Mouse (Mus musculus) hindbrain, embryonic 13.5 days (tissue): Measurements from ENCODE around the gene Hoxc12. TPM values are rescaled to one million over a fixed set of nuclear protein-coding genes. Genes with fewer than 3 reads are reported as not detected.

Experiments used
- ATAC-seq: fragments of 200-750 bp; cut with Nextera tagmentation; 2 replicates; pipeline ENCODE4 v1.8.0; 2017; ENCODE audit warnings: moderate TSS enrichment; ENCODE audit not compliant: low FRiP score
- H3K27ac ChIP-seq: fragments of 300-500 bp; sonication (generic); 2 replicates; pipeline ENCODE4 v1.5.1; 2015; ENCODE audit warnings: inconsistent platforms, mild to moderate bottlenecking, moderate library complexity
- H3K27me3 ChIP-seq: fragments of 300-500 bp; sonication (generic); 2 replicates; pipeline ENCODE4 v1.6.1; 2015; ENCODE audit warnings: mild to moderate bottlenecking, inconsistent platforms
- H3K36me3 ChIP-seq: fragments of 300-500 bp; sonication (generic); 2 replicates; pipeline ENCODE4 v1.6.1; 2015; ENCODE audit warnings: mild to moderate bottlenecking, inconsistent platforms
- H3K4me1 ChIP-seq: fragments of 300-500 bp; sonication (generic); replicated peaks from 2 replicates; pipeline ENCODE4 v1.6.1; 2015; ENCODE audit warnings: inconsistent platforms
- H3K4me2 ChIP-seq: fragments of 300-500 bp; sonication (generic); 2 replicates; pipeline ENCODE4 v1.6.1; 2015; ENCODE audit warnings: inconsistent platforms, mild to moderate bottlenecking, moderate library complexity
- H3K4me3 ChIP-seq: fragments of 300-500 bp; sonication (generic); 2 replicates; pipeline ENCODE4 v1.5.1; 2015; ENCODE audit warnings: mild to moderate bottlenecking, inconsistent platforms
- H3K9ac ChIP-seq: fragments of 300-500 bp; sonication (generic); 2 replicates; pipeline ENCODE4 v1.6.1; 2015; ENCODE audit warnings: mild to moderate bottlenecking, inconsistent platforms
- H3K9me3 ChIP-seq: fragments of 300-500 bp; sonication (generic); 2 replicates; pipeline ENCODE4 v1.6.1; 2016; ENCODE audit warnings: inconsistent platforms
- WGBS: fragments of 180-500 bp; shearing (Covaris S2); methylation state at CpG from one replicate; pipeline ENCODE4 v1.1.7; 2015; 5-methylcytosine and 5-hydroxymethylcytosine counted together
- microRNA-seq: library from miRNA; unstranded; fragments of <30 nt; microRNA quantifications from one replicate; pipeline ENCODE4, GENCODE M21; 2016
- polyA plus RNA-seq: library from polyadenylated mRNA; unstranded; fragments of >200 nt; fragmentation: Nextera tagmentation; extraction: Ambion mirVana; gene quantifications from 2 replicates; pipeline ENCODE4 v1.2.1, GENCODE M21; 2015

Hoxc12 gene
- polyA plus RNA-seq, 1 experiment from 2014 or later: not detected

GRCm38 (mm10) chr15:102981379-102982288, 45.1 kb downstream of the Hoxc12 start:
- Histone ChIP-seq H3K9me3 (no peaks in the 10 kb centered on the region), H3K27me3 (peaks cover 100% of the 10 kb centered on the region), H3K9ac (no peak overlapping the region), H3K4me3 (peak overlapping the region; percentile 14; the same call in 1 of the 2 replicates), H3K36me3 (no peaks in the 10 kb centered on the region), H3K4me1 (peaks cover 7% of the 10 kb centered on the region; the same call in 1 of the 2 replicates), H3K27ac (no peak overlapping the region), H3K4me2 (peak overlapping the region; percentile 33)
- WGBS: under 1% methylated on average over 88 of the region's 88 CpGs
- no peak for ATAC-seq

- H3K9ac ChIP-seq: no peak overlapping the region
- no peaks in the 10 kb centered on the region for H3K36me3 ChIP-seq
- H3K4me2 ChIP-seq: no peak overlapping the region
- peaks cover 100% of the 10 kb centered on the region for H3K27me3 ChIP-seq
- H3K4me1 ChIP-seq: peaks cover 7% of the 10 kb centered on the region; the same call in 1 of the 2 replicates
- no peak for ATAC-seq
- no peaks in the 10 kb centered on the region for H3K9me3 ChIP-seq
- under 1% methylated on average over 12 of the region's 12 CpGs for WGBS
- H3K27ac ChIP-seq: no peak overlapping the region
- no peak overlapping the region for H3K4me3 ChIP-seq
Observed at GRCm38 (mm10) chr15:102983716-102984115, 47.2 kb downstream of the Hoxc12 start.

- Histone ChIP-seq H3K9me3 (no peaks in the 10 kb centered on the region), H3K4me1 (peaks cover 7% of the 10 kb centered on the region; the same call in 1 of the 2 replicates), H3K9ac (no peak overlapping the region), H3K4me3 (no peak overlapping the region), H3K36me3 (no peaks in the 10 kb centered on the region), H3K27ac (no peak overlapping the region), H3K4me2 (no peak overlapping the region), H3K27me3 (peaks cover 100% of the 10 kb centered on the region)
- ATAC-seq: no peak
- 1% methylated on average over 10 of the region's 10 CpGs for WGBS
Observed at GRCm38 (mm10) chr15:102984521-102984920, 48.0 kb downstream of the Hoxc12 start.

DNA sequence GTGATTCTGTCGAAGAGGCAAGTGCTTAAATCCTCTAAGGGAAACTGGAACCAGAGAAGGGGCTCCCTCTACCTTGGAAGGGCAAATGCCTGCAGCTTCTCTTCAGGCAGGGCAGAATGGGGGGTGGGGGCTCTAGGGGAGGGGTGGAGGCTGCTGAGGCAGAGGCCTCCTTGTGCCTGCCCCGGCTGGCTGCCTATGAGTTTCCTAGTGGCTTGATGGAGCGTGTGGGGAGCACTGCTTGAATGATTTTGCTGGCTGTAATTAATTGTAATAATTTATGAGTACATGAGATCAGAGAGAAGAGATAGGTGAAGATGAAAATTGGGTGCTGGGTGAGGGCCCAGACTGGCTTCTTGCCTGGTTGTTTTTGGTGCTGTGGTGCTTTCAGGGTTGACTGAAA, 48.4 kb downstream of the Hoxc12 start:
- Histone ChIP-seq H3K27me3 (peaks cover 100% of the 10 kb centered on the region), H3K27ac (no peak overlapping the region), H3K36me3 (no peaks in the 10 kb centered on the region), H3K4me3 (no peak overlapping the region), H3K9ac (no peak overlapping the region), H3K9me3 (no peaks in the 10 kb centered on the region), H3K4me2 (no peak overlapping the region), H3K4me1 (peaks cover 7% of the 10 kb centered on the region; the same call in 1 of the 2 replicates)
- ATAC-seq: no peak
- WGBS: 7% methylated on average over 3 of the region's 3 CpGs

DNA sequence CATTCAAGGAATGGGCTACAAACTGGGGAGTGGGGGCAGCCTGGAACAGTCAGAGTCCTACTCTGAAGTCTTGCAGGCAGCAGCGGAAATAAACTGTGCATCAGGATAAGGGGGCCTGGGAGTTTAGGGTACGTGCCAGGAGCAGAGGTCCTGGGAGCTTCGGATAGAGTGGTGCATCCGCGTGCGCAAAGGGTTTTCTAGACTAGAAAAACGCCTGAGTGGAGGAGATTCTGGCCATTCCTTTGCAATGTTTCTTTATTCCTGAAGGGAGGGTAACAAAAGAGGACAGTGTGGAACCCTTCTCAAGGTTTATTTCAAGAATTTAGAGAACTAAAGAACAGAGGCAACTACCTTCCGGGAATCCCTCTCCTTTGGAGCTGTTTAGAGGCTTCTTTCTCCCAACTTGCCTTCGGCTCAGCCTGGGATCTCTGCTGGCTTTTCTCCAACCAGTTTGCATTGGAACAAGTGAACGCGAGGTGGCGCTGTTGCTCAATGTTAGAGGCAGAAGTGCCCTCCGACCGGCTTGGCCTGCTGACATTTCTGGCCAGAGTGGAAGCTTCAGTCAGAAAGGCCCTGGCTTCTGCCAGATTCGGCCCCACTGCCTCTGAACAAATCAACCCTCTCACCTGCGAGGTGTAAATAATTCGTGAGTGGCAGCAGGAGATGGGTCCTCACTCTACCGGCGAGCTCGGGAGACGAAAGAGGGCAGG, 50.7 kb downstream of the Hoxc12 start:
- H3K36me3 ChIP-seq: no peaks in the 10 kb centered on the region
- peaks cover 8% of the 10 kb centered on the region for H3K4me1 ChIP-seq
- no peak overlapping the region for H3K4me2 ChIP-seq
- ATAC-seq: peak; percentile 49; the same call in 1 of the 2 replicates
- peaks cover 98% of the 10 kb centered on the region for H3K27me3 ChIP-seq
- no peak overlapping the region for H3K9ac ChIP-seq
- no peak overlapping the region for H3K27ac ChIP-seq
- no peaks in the 10 kb centered on the region for H3K9me3 ChIP-seq
- no peak overlapping the region for H3K4me3 ChIP-seq
- 3% methylated on average over 21 of the region's 21 CpGs for WGBS

DNA sequence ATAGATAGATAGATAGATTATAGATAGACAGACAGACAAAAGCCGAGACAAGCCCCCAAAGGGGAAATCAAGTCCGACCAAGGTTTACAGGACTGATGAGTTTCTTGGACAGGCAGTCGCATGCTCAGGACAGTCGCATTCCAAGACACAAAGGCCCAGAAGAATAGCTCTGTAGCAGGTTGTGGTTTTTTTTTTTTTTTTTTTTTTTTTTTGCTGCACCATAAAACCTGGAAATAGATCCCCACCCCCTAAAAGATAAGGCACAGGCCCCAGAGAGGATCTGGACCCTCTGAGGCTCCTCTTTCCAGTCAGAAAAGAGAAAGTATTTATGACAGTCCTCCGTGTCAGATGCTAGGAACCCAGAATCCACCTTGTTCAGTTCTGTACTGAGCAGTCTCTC, 51.5 kb downstream of the Hoxc12 start:
- ATAC-seq: no peak
- Histone ChIP-seq H3K36me3 (no peaks in the 10 kb centered on the region), H3K27me3 (peaks cover 98% of the 10 kb centered on the region), H3K4me2 (no peak overlapping the region), H3K27ac (no peak overlapping the region), H3K4me3 (no peak overlapping the region), H3K9ac (no peak overlapping the region), H3K9me3 (no peaks in the 10 kb centered on the region), H3K4me1 (peaks cover 8% of the 10 kb centered on the region)
- WGBS: 19% methylated on average over 5 of the region's 5 CpGs

Small RNA genes lying within 50 kb of the gene (microRNA-seq; reads per million reads assigned to microRNA genes)
- gene Mir196a-2: 1.6 reads per million

Other genes with a start within 250 kb of the Hoxc12 start
- gene Calcoco1, start 214.6 kb upstream of the Hoxc12 start, polyA plus RNA-seq: 41.8 and 42.3 TPM in 2 replicates
- not detected in 2 replicates for gene Hoxc13, start 15.7 kb upstream of the Hoxc12 start, polyA plus RNA-seq
- not detected in 2 replicates for gene Hoxc11, start 17.7 kb downstream of the Hoxc12 start, polyA plus RNA-seq
- not detected in 2 replicates for gene Hoxc10, start 30.0 kb downstream of the Hoxc12 start, polyA plus RNA-seq
- gene Hoxc5, start 30.7 kb downstream of the Hoxc12 start, polyA plus RNA-seq: 32.3 and 39.2 TPM in 2 replicates
- gene Hoxc9, start 39.7 kb downstream of the Hoxc12 start, polyA plus RNA-seq: 0.13 TPM in 1 of 2 replicates, not detected in the other
- 0.50 and 1.5 TPM in 2 replicates for gene Hoxc8, start 53.9 kb downstream of the Hoxc12 start, polyA plus RNA-seq
- gene Hoxc6, start 61.5 kb downstream of the Hoxc12 start, polyA plus RNA-seq: 5.3 and 9.1 TPM in 2 replicates
- gene Hoxc4, start 82.2 kb downstream of the Hoxc12 start, polyA plus RNA-seq: 76.2 and 86.9 TPM in 2 replicates
- 40.7 and 41.2 TPM in 2 replicates for gene Smug1, start 230.3 kb downstream of the Hoxc12 start, polyA plus RNA-seq